Mouse (Mus musculus) right cerebral cortex, postnatal 25 days (tissue): ENCODE data around the gene Hemgn.

ENCODE experiments used
- DNase-seq: peaks from one replicate; pipeline ENCODE4 v3.0.0; 2022

The Hemgn gene

DNA sequence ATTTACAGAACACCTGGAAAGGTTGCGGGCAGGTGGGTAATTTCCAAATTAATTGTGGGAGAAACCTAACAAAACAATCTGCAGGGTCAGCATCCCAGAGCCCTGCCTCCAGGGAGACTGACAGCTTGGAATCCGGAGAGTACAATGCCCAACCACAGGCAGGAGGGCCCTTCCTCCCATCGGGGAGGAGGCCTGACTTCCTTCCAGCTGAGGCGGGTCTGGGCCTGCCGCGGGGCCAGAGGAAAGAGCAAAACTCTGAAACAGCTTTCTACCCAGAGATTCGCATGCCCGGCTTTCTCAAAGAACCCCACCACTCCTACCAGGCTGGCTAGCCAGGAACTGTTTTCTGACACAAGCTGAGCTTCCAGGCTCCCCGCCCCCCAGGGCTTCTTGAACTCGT, 60.3 kb downstream of the Hemgn start:
- DNase-seq, result no peak

DNA sequence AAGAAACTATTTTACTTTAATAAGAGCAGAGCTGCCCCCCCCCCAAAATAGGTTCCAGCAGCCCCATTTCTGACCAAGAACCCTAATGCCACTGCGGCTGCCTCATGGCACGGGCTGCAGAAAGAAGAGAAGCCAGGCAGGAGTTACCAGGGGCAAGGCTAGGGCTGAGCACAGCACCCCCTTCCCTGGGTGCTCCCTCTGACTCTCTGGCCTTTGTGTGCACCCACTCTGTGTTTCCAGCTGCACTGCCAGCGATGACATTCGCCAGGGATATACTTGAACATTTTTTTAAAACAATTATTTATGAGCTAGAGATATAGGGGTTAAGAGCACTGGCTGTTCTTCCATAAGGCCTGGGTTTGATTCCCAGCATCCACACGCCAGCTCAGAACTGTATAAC, 63.8 kb downstream of the Hemgn start:
- DNase-seq, result no peak

DNA sequence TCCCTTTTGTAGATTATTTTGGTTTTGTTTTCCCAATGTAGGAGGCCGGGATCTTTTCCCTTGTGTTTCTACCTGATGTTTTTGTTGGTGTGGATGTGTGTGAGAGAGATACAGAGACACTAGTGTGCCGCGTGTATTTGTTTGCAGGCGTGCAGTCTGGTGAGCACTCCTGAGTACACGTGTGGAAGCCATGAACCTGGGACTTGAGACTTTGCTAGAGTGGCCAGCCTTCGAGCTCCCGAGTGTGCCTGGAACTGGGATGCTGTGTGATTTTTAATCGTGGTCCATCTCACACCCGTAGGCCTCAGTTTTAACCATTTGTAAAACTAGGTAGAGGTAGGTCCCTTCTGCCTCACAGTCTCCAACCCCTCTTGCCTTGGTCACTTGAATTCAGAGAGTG, 64.4 kb downstream of the Hemgn start:
- no peak for DNase-seq

DNA sequence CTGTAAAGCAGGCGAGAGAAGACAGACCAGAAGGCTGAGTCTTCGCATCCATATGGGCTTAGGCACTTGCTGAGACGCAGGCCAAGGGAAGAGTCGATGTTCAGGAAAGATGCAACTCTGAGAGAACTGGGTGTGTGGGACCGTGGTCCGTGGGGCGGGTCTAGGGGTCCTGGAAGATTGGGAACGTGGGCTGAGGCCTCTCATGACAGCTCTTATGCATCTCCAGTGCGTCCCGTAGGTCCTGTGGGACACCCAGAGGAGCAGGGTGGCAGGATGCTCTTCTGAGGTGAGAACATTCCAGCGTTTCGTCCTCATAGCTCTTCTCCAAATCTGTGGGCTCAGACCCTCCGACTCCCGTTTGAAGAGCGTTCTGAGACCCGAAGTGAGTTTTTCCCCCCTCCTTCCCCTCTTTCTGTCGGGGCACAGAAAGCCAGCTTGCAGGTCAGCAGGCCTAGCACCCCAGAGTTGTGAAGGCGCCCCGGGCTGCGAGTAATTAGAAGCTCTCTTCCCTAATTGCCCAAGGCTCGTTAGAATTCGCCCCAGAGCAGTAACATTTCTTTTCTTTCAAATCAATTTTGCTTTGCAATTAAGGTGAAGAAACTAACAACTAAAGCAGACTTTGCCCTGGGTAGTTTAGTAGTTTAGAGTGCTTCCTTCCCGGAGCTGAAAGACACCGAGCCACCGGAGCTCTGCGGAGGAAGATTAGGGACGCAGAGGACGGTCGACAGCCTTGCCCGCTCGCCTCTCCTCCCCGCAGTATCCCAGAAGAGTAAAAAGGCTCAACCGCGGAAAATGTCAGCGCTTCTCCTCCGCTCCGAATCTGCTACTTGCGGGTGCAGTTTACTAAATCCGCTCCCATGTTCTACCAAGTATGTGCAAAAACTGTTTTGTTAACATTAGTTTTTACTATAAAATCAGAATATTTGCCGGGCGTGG, 65.5 kb downstream of the Hemgn start:
- DNase-seq, result no peak

DNA sequence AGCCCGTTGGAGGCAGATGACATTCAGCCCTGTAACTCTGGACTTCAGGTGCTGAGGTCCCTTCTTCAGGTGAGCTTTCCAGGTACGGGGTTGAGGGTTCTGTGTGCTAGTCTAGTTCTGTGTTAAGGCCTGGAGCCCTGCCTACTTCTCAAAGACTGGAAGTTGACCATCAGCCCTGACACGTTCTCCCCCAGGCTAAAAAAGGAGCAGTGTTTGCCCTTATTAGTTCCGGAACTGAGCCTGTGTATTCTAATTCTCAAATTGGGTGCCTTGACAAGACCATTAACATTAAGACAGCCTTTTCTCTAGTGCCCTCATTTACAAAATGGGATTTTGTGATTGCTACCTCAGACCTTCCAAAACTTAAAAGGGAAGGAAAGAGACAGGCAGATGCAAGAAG, 66.2 kb downstream of the Hemgn start:
- DNase-seq, result no peak

DNA sequence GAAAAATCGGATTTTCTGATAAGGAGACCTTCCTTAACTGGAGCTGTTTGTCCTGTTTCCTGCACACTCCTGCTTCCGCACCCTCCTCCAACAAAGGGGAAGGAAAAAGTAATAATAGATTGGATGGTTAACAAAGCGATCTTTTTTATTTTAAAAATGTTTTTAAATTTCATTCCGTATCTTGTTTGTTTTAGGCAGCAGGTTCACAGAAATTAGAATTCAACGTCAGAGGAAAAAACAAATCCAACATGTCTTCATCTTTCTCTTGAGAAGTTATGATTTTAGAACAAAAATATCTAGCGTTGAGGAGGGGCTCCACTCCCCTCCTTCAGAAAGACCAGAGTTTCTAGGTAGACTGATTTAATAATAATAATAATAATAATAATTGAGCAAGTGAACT, 67.1 kb downstream of the Hemgn start:
- DNase-seq, result no peak

DNA sequence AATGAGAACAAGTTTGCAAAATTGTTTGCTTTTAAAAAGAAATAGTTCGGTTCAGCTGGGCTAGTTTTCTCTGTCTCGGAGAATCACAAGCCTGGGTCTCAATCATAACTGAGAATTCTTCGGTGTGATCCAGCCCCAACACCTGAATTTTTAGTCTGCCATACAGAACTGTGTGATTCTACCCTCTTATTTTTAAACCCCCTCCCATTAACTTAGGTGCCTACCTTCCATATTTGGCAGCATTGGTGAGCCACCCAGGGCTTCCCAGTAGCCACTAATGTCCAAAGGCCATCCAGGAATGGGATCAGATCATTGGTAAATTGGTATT, 67.6 kb downstream of the Hemgn start:
- DNase-seq, result no peak

DNA sequence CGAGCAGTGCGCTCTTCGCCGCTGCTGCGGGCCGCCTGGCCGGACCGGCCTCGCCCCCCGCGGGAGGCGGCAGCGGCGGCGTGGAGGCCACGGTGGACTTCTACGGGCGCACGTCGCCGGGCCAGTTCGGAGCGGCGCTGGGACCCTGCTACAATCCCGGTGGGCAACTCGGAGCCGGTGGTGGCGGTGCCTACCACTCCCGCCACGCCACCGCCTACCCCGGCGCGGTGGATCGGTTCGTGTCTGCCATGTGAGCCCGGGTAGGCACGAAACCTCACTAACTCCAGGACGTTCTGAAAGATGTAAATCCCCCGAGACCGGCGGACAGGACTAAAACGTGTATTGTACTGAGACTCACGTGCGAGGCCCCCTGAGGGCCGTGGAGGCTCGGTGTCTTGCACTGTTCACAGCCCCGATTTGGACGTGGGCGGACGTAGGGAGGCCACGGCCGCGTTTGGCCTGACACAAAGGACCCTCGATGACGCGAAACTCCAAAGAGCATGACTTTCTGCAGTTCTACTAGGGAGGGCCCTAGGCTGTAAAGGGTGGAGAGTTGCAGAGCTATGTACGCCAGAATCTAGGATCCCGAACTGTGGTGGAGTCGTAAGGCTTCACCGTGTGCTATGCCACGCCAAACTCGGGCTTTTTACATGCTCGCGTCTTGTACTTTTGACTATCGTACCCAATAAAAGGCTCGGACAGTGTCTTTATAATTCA, 68.1 kb downstream of the Hemgn start:
- no peak for DNase-seq

DNA sequence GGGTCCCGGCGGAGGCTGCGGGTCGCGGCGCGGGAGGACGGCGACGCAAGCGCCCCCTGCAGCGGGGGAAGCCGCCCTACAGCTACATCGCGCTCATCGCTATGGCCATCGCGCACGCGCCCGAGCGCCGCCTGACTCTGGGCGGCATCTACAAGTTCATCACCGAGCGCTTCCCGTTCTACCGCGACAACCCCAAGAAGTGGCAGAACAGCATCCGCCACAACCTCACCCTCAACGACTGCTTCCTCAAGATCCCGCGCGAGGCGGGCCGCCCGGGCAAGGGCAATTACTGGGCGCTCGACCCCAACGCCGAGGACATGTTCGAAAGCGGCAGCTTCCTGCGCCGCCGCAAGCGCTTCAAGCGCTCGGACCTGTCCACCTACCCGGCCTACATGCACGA, 69.0 kb downstream of the Hemgn start:
- DNase-seq, result no peak
